Mouse (Mus musculus) heart, postnatal 4 days (tissue): ENCODE measurements at regions not wholly inside any gene's neighbourhood (a gene's known extent, or its start where the extent isn't known, plus 50 kb on each side); places are given as distances from the start of the nearest gene placed in this dataset.

ENCODE experiments used
- DNase-seq: peaks from one replicate; pipeline ENCODE4 v3.0.0; 2021

DNA sequence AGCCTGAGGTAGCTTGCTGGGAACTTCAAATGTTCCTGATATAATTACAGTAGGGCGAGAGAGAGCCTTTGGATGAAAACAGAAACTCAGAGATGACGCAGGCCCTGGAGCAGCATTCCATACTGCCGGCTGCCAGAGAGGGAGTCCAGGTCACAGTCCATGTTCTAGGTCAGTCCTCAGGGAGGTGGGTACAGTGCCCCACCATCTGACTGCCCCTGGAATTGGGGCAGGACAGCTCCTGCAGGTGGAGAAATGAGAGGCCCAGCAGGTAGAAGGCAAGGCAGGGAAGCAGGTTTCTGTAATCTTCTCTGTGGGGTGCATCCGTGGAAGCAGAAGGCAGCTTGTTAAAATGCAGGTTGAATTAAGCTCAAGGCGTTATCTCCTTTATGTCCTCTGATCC is 94.5 kb upstream of the 4930596D02Rik start:
- DNase-seq: no peak

DNA sequence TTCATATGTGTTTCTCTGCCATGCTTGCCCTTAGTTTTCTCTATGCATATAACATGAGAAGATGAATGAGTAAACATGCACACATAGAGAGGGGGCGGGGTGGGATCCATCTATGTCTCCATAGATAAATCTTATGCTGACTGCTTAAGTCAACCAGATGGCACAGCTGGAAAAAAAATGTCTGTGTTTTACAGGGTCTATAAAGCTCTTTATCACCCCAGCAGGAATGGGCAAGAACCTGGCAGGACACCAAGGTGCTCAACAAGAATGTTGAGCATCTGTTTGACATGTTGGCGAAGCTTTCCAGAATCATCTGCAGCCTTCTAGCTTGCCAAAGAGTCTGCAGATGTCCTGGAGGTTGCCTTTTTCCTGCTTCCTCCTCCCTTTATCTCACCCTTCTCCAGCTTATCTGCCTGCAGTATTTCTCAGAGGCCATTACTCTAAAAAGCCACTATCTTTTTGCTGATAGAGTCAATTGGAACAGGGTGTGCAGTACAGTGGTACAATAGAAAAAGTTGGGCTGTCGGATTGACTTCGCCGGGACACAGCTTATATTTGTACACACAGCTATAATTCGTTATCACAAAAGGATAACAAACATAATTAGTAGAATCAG is 73.0 kb upstream of the 4930596D02Rik start:
- peak; percentile 46 for DNase-seq

DNA sequence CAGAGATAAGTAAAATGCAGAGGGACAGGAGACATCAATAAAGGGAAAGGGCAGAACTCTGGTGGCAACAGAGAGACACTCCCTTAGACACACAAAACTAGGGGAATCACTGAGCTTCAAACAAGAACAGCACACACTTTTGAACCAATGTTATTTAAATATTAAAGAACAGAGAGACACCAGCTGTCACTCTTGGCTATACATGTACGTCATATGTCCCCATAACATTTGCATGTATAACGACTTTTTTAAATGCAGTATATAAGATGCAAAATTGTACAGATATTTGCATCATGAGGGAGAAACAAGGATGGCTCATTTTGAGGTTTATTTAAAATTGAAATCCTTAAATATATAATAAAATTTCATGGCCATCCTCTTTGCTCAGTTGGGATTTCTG is 62.5 kb upstream of the 4930596D02Rik start:
- DNase-seq: no peak
